Mouse (Mus musculus): Measurements from ENCODE around the gene Ppme1. TPM values are rescaled to one million over a fixed set of nuclear protein-coding genes. Genes with fewer than 3 reads are reported as not detected.

The Ppme1 gene
- polyA plus RNA-seq, 1 experiment from 2014 or later: 32.6 TPM

- H3K9me3 ChIP-seq (ENCODE audit: low read length): no peaks in the 10 kb centered on the region
- peak; percentile 14 for DNase-seq (ENCODE audit: low spot score)
- no peaks in the 10 kb centered on the region for H3K4me1 ChIP-seq (ENCODE audit: insufficient read depth, low read depth, low read length)
- no peak overlapping the region for H3K4me3 ChIP-seq (ENCODE audit: low read depth, low read length)
- H3K36me3 ChIP-seq (ENCODE audit: insufficient read depth, low read length): peaks cover 22% of the 10 kb centered on the region; the same call in 1 of the 2 replicates
- no peak overlapping the region for H3K27ac ChIP-seq (ENCODE audit: low read length)
- H3K27me3 ChIP-seq (replicated peaks; ENCODE audit: insufficient read depth, low read length): no peaks in the 10 kb centered on the region
- no peak overlapping the region for H3K9ac ChIP-seq (replicated peaks; ENCODE audit: low read depth)
- TF ChIP-seq CTCF (IDR thresholded peaks at IDR 0.05) (peak; percentile 51), EP300 (IDR thresholded peaks at IDR 0.05) (no peak)
- ATAC-seq: no peak
- WGBS: 86% methylated on average over 2 of the region's 2 CpGs
- no peak overlapping the region for H3K4me2 ChIP-seq (replicated peaks; ENCODE audit: low read depth, low read length)
Observed at GRCm38 (mm10) chr7:100392265-100392664, 20.2 kb upstream of the Ppme1 start.

- H3K4me2 ChIP-seq (replicated peaks; ENCODE audit: low read depth, low read length): no peak overlapping the region
- H3K9me3 ChIP-seq (ENCODE audit: low read length): no peaks in the 10 kb centered on the region
- ATAC-seq (no peak), DNase-seq (ENCODE audit: low spot score) (no peak)
- no peaks in the 10 kb centered on the region for H3K27me3 ChIP-seq (replicated peaks; ENCODE audit: insufficient read depth, low read length)
- TF ChIP-seq CTCF (IDR thresholded peaks at IDR 0.05) (no peak), EP300 (IDR thresholded peaks at IDR 0.05) (no peak)
- no peaks in the 10 kb centered on the region for H3K4me1 ChIP-seq (ENCODE audit: insufficient read depth, low read depth, low read length)
- H3K27ac ChIP-seq (ENCODE audit: low read length): no peak overlapping the region
- 85% methylated on average over 8 of the region's 8 CpGs for WGBS
- no peak overlapping the region for H3K9ac ChIP-seq (replicated peaks; ENCODE audit: low read depth)
- H3K36me3 ChIP-seq (ENCODE audit: insufficient read depth, low read length): peaks cover 21% of the 10 kb centered on the region; the same call in 1 of the 2 replicates
- H3K4me3 ChIP-seq (ENCODE audit: low read depth, low read length): no peak overlapping the region
Observed at GRCm38 (mm10) chr7:100390166-100390565, 18.1 kb upstream of the Ppme1 start.

- Histone ChIP-seq H3K36me3 (ENCODE audit: insufficient read depth, low read length) (peaks cover 21% of the 10 kb centered on the region; the same call in 1 of the 2 replicates), H3K4me2 (replicated peaks; ENCODE audit: low read depth, low read length) (no peak overlapping the region), H3K4me3 (ENCODE audit: low read depth, low read length) (no peak overlapping the region), H3K27me3 (replicated peaks; ENCODE audit: insufficient read depth, low read length) (no peaks in the 10 kb centered on the region), H3K9me3 (ENCODE audit: low read length) (no peaks in the 10 kb centered on the region), H3K9ac (replicated peaks; ENCODE audit: low read depth) (no peak overlapping the region), H3K4me1 (ENCODE audit: insufficient read depth, low read depth, low read length) (no peaks in the 10 kb centered on the region), H3K27ac (ENCODE audit: low read length) (no peak overlapping the region)
- ATAC-seq (no peak), DNase-seq (ENCODE audit: low spot score) (no peak)
- WGBS: 95% methylated on average over 2 of the region's 2 CpGs
- TF ChIP-seq EP300 (IDR thresholded peaks at IDR 0.05): no peak
- no peak for TF ChIP-seq CTCF (IDR thresholded peaks at IDR 0.05)
Observed at GRCm38 (mm10) chr7:100388174-100388573, 16.1 kb upstream of the Ppme1 start.

- no peak overlapping the region for H3K27ac ChIP-seq (ENCODE audit: low read length)
- H3K4me2 ChIP-seq (replicated peaks; ENCODE audit: low read depth, low read length): no peak overlapping the region
- no peak for ATAC-seq
- no peak for DNase-seq (ENCODE audit: low spot score)
- TF ChIP-seq CTCF (IDR thresholded peaks at IDR 0.05): no peak
- no peak for TF ChIP-seq EP300 (IDR thresholded peaks at IDR 0.05)
- H3K4me3 ChIP-seq (ENCODE audit: low read depth, low read length): no peak overlapping the region
- WGBS: 87% methylated on average over 2 of the region's 2 CpGs
- H3K36me3 ChIP-seq (ENCODE audit: insufficient read depth, low read length): peaks cover 9% of the 10 kb centered on the region; the same call in 1 of the 2 replicates
- no peaks in the 10 kb centered on the region for H3K9me3 ChIP-seq (ENCODE audit: low read length)
- H3K27me3 ChIP-seq (replicated peaks; ENCODE audit: insufficient read depth, low read length): no peaks in the 10 kb centered on the region
- H3K4me1 ChIP-seq (ENCODE audit: insufficient read depth, low read depth, low read length): no peaks in the 10 kb centered on the region
- no peak overlapping the region for H3K9ac ChIP-seq (replicated peaks; ENCODE audit: low read depth)
Observed at GRCm38 (mm10) chr7:100383207-100383606, 11.1 kb upstream of the Ppme1 start.

GRCm38 (mm10) chr7:100381161-100381560 is 9.1 kb upstream of the Ppme1 start:
- no peaks in the 10 kb centered on the region for H3K4me1 ChIP-seq (ENCODE audit: insufficient read depth, low read depth, low read length)
- no peak overlapping the region for H3K4me2 ChIP-seq (replicated peaks; ENCODE audit: low read depth, low read length)
- no peak overlapping the region for H3K27ac ChIP-seq (ENCODE audit: low read length)
- H3K4me3 ChIP-seq (ENCODE audit: low read depth, low read length): no peak overlapping the region
- ATAC-seq (no peak), DNase-seq (ENCODE audit: low spot score) (no peak)
- TF ChIP-seq EP300 (IDR thresholded peaks at IDR 0.05): no peak
- no peak for TF ChIP-seq CTCF (IDR thresholded peaks at IDR 0.05)
- no peaks in the 10 kb centered on the region for H3K27me3 ChIP-seq (replicated peaks; ENCODE audit: insufficient read depth, low read length)
- no peak overlapping the region for H3K9ac ChIP-seq (replicated peaks; ENCODE audit: low read depth)
- no peaks in the 10 kb centered on the region for H3K9me3 ChIP-seq (ENCODE audit: low read length)
- H3K36me3 ChIP-seq (ENCODE audit: insufficient read depth, low read length): peaks cover 6% of the 10 kb centered on the region

- ATAC-seq: no peak
- Histone ChIP-seq H3K27ac (ENCODE audit: low read length) (no peak overlapping the region), H3K9me3 (ENCODE audit: low read length) (no peaks in the 10 kb centered on the region), H3K4me3 (ENCODE audit: low read depth, low read length) (no peak overlapping the region), H3K9ac (replicated peaks; ENCODE audit: low read depth) (no peak overlapping the region), H3K36me3 (ENCODE audit: insufficient read depth, low read length) (peaks cover 6% of the 10 kb centered on the region), H3K27me3 (replicated peaks; ENCODE audit: insufficient read depth, low read length) (no peaks in the 10 kb centered on the region), H3K4me2 (replicated peaks; ENCODE audit: low read depth, low read length) (no peak overlapping the region), H3K4me1 (ENCODE audit: insufficient read depth, low read depth, low read length) (no peaks in the 10 kb centered on the region)
- TF ChIP-seq EP300 (IDR thresholded peaks at IDR 0.05) (no peak), CTCF (IDR thresholded peaks at IDR 0.05) (no peak)
- no peak for DNase-seq (ENCODE audit: low spot score)
- 79% methylated on average over 2 of the region's 2 CpGs for WGBS
Observed at GRCm38 (mm10) chr7:100378257-100378656, 6.2 kb upstream of the Ppme1 start.
